Mouse (Mus musculus): ENCODE measurements at regions not wholly inside any gene's neighbourhood (a gene's known extent, or its start where the extent isn't known, plus 50 kb on each side); places are given as distances from the start of the nearest gene placed in this dataset.

DNA sequence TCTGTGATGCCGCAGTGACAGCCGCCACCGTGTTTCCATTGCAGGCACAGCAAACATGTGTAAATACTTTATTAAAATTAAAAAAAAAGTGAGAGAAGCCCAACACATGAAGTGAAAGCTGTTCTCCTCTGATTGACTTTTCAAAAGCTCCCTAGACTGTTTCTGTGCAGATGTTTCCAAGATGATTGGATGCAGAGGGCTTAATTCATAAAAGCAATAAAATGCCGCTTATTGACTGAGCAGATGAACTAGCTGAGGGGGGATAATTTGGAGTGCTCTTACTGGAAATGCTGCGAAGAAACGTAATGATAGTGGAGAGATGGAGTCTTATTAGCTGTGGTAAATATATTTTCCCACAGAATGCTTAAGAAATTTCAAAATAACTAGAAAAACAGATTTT, 170.4 kb downstream of the Rnf144a start:
- no peak for DNase-seq

GRCm38 (mm10) chr12:26227557-26228020, 187.5 kb downstream of the Rnf144a start:
- DNase-seq: no peak

DNA sequence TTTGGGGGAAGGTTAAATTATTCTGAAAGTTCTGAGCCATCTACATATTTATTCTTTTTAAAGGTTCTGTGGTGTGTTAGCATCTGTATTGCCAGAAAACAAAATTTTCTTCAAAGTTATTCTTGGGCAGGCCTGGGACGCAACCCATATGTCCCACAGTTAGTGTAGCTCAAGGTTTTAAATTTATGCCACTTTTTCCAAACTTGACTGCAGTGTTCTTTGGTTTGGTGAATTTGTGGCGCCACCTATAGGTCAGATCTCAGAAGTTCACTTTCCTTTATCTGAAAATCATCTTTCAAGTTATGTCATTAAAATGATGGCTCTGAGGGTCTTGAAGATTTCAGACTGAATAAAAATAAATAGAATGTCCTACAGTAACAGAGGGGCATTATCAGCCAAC, 188.7 kb downstream of the Rnf144a start:
- peak in 1 of 2 experiments; percentile 2 for DNase-seq

DNA sequence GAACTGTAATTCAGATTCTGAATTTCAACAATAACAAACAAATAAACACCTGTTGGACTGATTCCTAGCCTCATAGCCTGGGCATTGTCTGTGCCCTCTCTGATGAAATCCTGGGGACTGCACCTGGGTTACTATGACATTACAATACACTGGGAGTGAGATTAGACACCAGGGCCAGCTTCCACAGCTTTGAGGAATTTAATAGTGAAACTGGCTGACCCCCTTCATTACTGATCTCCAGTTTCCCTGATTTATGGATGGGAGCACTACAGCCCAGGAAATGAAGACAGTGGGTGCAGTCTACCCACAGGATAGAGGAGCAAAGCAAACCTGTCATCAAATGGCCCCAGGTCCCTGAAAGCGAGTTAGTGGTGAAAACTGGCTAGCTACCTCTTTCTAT, 202.6 kb downstream of the Rnf144a start:
- no peak for DNase-seq

- DNase-seq: no peak
Observed at GRCm38 (mm10) chr12:26211423-26211822, 203.6 kb downstream of the Rnf144a start.

GRCm38 (mm10) chr12:26206751-26207150, 208.3 kb downstream of the Rnf144a start:
- DNase-seq: no peak

DNA sequence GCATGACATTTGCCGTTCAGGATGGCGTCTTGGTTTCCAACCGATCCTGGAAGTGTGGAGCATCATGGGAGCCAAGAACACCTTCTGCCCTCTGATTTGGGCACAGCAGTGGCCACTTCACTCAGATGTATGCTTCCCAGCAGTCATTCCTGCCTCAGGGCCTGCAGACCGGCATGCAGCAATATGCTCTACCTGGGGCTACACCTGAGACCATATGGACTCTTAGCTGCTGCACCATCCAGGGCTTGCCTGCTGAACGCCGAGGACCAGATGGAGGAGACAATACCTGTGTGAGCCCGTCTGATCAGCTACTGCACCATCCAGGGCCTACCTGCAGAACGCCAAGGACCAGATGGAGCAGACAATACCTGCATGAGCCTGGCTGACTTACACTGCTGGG, 209.0 kb downstream of the Rnf144a start:
- DNase-seq: no peak

DNA sequence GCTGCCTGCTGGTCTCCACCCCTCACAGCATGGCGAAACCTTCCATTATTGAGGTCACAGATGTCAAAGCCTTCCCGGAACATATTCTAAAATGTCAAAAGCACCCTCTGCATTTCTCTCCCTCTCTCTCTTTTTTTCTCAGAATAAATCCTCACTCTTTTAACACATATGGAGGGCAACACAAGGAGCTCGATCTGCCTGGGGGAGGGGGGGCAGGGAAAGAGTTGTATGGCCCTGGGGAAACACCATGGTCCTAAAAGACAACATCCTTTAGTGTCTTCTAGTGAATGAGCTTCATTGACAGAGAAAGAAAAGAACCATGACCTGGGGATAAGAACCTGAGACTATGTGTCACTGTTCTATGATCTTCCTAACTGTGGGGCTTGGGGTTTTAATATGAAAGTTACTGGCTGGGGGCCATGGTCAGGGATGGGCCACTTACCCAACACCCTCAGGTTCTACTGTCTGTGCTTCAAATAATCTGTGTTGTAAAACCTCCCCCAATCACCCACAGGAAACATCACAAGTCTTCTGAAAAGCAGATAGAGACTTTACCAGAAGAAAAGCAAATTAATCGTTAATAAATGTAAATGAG, 223.0 kb downstream of the Rnf144a start:
- DNase-seq: no peak

GRCm38 (mm10) chr12:26191268-26191981, 223.6 kb downstream of the Rnf144a start:
- peak in 1 of 2 experiments; percentile 8 for DNase-seq

DNA sequence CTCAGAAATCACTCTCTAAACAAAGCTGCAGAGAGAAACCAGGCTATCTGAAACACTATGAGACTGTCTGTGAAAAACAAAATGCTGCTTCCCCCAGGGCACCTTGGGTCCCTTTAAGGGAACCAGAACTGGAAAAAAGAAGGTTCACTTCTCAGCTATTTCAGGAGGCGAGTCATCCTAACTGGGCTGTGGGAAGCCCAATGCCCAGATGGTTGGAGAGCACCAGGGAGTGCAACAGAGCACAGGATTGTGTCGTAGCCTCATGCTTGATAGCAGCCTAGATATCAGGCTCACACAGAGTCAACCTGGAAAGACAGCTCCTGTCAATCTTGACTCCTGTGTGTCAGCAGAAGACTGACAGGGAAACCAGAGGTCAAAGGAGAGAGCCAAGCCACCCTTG, 226.1 kb downstream of the Rnf144a start:
- no peak for DNase-seq

DNA sequence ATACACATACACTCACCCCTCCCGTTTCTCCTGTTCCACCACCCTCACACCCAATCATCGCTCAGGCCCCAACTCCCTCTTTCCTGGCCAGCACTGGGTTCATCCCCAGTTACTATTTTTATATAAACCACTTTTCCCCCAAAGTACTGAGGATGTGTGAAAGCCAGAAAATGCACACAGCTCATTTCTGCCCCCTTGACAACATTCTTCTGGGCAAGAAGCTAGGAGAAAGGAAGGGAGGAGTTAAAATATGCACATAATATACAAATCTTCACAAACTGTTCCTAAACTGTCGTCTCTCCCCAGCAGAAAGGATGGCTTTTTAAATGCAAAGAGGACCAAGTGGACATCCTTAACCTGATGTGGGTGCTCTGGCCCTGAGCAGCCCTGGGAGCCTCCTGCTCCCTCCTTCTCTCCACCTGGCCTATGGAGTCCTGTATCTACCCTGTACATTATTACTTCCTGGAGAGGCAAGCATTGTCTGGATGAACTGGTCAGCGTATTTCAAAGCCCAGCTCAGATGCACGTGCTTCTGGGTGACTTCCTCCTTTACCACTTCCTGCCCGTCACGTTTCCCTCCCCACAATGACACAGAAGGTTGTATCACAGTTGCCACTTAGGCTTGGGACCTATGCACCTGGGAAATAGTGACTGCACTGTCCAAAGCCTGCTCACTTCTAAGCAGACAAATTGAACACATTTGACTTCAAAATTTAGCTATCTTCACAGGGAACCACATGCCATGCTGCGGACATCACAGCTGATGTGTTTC, 227.8 kb downstream of the Rnf144a start:
- DNase-seq: no peak

DNA sequence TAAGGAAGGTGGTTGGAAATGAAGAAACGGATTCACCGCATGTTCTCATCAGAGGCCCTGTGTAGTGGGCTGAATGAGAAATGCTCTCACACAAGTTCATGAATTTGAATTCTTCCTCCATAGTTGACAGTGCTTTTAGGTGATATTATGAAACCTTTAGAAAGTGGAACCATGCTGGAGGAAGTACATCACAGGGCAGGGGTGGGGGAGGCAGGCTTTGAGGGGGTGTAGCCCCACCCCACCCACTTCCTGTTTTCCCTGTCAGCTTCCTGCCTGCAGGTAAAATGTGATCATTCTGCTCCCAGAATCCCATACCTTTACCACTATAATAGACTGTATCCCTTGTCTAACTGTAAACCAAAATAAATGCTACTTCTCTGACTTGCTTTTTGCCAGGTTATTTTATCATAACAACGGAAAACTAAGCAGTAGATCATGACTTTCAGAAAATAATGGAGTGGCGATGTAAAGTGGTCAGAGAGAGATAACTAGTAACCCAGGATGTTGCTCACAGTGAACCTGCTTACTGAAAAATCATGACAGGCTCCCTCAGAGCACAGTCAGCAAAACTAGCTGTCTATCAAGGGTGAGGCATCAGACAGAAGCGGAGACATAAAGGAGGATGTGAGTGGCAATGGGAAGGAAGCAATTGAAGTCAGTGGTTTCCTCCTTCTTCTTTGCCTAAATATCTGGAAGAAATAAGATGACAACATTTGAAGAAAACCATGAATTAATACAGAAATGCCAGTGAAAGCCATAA, 230.2 kb downstream of the Rnf144a start:
- no peak for DNase-seq

GRCm38 (mm10) chr12:26183021-26183420, 232.0 kb downstream of the Rnf144a start:
- no peak for DNase-seq

DNA sequence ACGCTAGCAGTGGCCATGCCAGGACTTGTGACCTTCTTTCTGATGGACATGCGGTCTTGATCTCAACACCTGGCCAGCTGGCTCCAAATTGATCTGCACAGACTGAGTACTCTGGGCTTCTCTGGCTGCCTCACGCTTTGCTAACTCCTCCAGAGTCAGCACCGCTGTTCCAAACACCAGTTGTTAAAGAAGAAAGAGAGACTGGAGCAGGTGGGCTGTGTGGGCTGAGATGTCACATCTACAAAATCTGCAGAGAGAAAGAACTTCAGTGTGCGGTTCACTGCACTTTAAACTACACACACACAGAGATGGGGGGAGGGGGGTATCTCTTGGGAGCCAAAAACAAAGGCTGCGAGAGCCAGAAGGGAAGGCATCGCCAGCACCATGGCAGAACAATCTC, 234.2 kb downstream of the Rnf144a start:
- no peak for DNase-seq

DNA sequence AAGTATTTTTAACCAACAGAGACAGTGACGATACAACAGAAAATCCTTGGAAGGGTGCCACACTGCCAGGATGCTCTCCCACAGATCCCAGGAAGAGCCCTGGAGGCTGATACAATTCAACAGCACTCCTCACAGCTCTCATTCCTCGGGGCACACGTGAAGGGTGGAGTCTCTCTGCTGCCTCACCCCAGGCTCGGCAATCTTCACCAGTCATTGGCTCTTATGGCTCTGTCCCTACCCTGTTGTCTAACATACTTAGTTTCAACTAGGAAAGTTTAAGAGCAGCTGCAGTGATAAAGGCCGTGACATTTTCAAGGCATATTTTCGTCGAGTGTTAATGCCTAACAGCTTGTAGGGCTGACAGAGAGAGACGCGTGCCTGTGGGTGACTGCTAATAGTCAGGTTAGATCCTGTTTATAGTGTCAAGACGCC, 238.8 kb downstream of the Rnf144a start:
- DNase-seq: no peak

DNA sequence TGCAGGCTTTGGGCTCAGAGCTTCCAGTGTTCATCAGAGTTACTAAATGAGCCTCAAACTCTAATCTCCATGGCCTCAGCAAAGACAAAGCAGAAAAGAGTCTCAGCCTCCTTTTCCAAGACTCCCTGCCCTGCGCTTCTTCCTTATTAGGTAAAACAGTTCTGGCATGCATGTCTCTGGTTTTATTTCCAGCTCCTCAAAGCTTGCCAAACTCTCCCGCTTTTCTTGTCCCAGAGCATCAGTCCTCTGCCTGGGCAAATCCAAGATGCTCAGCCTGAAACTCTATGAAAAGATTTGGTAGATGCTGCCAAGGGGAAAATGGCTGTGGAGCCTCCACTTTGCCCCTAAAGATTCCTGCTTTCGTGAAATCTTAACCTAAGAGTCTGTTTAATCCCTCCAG, 251.6 kb downstream of the Rnf144a start:
- no peak for DNase-seq

- DNase-seq: no peak
Observed at GRCm38 (mm10) chr12:26160861-26161615, 254.0 kb downstream of the Rnf144a start.

GRCm38 (mm10) chr12:26152992-26153391, 262.1 kb downstream of the Rnf144a start:
- DNase-seq: no peak

- DNase-seq: no peak
Observed at GRCm38 (mm10) chr12:26146336-26146735, 268.7 kb downstream of the Rnf144a start.

DNA sequence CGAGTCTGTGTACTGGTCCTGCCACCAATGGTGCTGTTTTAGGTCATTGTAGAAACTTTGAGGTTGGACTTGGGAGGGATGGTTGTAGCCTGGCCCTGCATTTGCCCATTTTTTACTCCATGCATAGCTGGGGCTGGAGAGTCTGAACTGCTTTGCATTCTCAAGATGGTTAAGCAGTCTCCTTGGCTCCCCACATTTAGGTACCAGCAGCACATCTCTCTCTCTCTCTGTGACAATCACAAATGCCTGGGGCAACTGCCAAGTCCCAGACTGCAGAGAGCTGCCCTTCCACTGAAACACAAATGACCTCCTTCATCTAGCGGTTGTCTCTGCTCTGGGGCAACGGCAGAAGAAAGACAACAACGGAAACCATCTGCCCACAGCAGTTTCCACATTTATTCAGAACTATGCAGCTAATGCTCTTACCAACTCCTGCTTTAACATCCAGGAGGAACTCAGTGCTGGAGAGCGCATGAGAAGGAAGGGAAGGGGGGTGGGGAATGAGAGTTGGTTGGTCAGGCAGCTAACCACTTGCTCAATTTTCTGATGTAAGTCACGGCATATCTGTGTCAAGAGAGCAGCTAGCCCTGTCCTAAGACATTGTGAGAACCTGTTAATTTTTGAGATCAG, 269.9 kb downstream of the Rnf144a start:
- DNase-seq: no peak

DNA sequence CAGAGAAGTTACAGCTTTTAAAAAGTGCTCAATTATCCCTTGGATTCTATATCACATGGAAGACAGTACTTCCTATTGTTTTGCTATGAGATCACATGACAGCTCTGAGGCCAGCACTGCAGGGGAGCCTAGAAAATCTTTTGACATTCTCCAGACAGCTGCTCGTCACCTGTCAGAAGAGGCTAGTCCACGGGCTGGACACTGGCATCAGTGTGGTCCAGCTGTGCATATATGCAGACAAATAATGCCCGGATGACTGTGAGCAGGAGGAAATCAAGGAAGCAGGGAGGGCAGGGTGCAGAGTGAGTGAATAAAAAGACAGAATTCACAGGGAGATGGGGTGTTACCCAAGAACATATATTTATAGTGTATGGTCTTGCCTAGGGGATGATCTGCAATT, 270.4 kb downstream of the Rnf144a start:
- DNase-seq: no peak

- no peak for DNase-seq
Observed at GRCm38 (mm10) chr12:26143411-26143810, 271.6 kb downstream of the Rnf144a start.

Measured in lung, adult 18-20 months (tissue).